Mouse (Mus musculus): Measurements from ENCODE around the gene Camk2b. TPM values are rescaled to one million over a fixed set of nuclear protein-coding genes. Genes with fewer than 3 reads are reported as not detected.
A peak's percentile ranks its signal among the peaks of the same experiment; 100 is the strongest.
"Not testable (repeated sequence)": the region's sequence is repeated elsewhere in the genome, so short reads cannot be mapped to it uniquely, and the experiment has no call there.

Camk2b gene
- 113 and 140 TPM in 2 replicates for polyA plus RNA-seq (2015; fragmentation: Nextera tagmentation; extraction: Ambion mirVana)

DNA sequence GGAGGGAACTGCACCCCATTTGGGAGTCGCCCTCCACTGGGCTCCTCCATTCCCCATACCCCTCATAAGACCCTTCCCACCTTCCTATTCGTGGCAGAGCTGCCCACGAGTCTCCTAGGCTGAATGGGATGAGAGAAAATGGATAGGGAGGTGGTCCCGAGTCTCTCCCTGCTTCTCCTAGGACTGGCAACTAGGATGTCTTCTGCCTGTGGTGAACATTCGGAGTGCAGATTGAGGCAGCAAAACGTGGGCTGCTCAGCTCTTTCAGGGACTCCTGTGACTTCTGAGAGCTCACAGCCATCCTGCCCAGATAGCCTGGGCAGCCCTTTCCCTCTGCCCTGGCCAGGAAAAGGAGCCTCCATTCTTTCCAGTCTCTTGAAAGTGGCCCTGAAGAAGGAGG lies at the start of gene Camk2b:
Gene Camk2b, minus strand, starts transcription at position 187 of the 400 bp plus-strand sequence.
- H3K9me3 ChIP-seq (replicated peaks), result no peaks in the 10 kb centered on the region
- peak within 1 kb of the TSS; percentile 95 for H3K27ac ChIP-seq (replicated peaks)
- peak within 1 kb of the TSS; percentile 81 for H3K4me2 ChIP-seq
- H3K4me1 ChIP-seq, result peaks cover 45% of the 10 kb centered on the region
- peaks cover 54% of the 10 kb centered on the region for H3K27me3 ChIP-seq (replicated peaks)
- H3K4me3 ChIP-seq (replicated peaks), result peak within 1 kb of the TSS; percentile 85
- WGBS, result 9% methylated on average over 6 of the region's 6 CpGs
- ATAC-seq (ENCODE audit: low FRiP score), result no peak
- no peaks in the 10 kb centered on the region for H3K36me3 ChIP-seq
- peak within 1 kb of the TSS; percentile 87 for H3K9ac ChIP-seq (replicated peaks)

DNA sequence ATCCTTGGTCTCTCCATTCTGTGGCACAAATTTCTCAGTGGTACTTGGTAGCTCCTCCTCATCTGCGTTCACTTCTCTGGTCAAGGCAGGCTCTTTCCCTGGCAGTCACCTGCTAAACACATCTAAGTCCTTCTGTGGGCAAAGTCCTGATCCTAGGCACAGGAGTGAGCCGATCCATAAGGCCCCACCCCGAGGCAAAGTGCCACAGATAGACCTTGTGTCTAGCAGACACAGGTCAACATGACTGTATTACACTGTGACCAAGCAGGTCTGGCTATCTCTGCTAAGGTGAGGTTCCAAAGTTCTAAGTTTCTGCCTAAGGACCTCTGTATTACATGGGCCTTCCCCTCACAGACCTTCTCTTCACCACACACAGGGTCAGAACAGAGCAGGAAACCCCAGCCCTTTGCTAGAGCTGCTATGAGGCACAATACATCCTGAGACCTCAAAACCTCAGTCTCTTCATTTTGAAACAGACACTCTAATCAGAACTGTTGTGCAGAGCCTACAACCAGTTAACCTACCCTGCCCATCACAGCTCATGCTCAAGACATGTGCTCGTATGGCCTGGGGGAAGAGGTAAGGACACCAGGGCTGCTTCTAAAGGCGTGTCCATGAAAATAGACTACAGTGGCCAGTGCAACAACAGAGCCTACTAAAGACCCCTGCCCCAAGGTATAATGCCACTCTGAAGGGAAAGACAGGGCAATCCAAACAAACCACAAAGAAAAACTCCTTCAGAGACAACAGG lies 45.7 kb upstream of the Camk2b start:
- Histone ChIP-seq H3K4me2 (no peak overlapping the region), H3K9me3 (replicated peaks) (no peaks in the 10 kb centered on the region), H3K4me1 (no peaks in the 10 kb centered on the region), H3K27me3 (replicated peaks) (no peaks in the 10 kb centered on the region), H3K36me3 (peaks cover 51% of the 10 kb centered on the region), H3K27ac (replicated peaks) (no peak overlapping the region), H3K9ac (replicated peaks) (no peak overlapping the region), H3K4me3 (replicated peaks) (no peak overlapping the region)
- WGBS, result 96% methylated on average over 5 of the region's 5 CpGs
- ATAC-seq (ENCODE audit: low FRiP score), result no peak

DNA sequence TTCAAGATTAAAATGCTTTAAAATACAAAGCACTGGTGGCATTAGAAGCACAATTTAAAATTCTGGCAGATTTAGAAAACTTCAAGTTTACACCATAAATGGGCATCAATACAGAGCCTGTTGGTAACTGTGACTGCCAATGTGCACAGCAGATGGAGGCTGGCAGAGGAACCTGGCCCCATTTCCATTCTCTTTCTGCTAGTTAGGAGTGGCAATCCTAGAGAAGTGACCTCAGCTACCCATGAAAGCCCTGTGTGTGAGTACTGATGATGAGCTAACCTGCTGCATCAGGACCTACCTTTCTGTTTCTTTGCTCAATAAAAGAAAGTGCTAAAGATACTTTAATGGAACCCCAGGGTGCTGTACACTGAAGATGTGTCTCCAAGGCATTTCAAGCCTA lies 43.8 kb upstream of the Camk2b start:
- Histone ChIP-seq H3K27me3 (replicated peaks) (no peaks in the 10 kb centered on the region), H3K9me3 (replicated peaks) (no peaks in the 10 kb centered on the region), H3K4me3 (replicated peaks) (no peak overlapping the region), H3K4me1 (no peaks in the 10 kb centered on the region), H3K4me2 (no peak overlapping the region), H3K27ac (replicated peaks) (no peak overlapping the region), H3K9ac (replicated peaks) (no peak overlapping the region), H3K36me3 (peaks cover 60% of the 10 kb centered on the region)
- ATAC-seq (ENCODE audit: low FRiP score), result no peak

DNA sequence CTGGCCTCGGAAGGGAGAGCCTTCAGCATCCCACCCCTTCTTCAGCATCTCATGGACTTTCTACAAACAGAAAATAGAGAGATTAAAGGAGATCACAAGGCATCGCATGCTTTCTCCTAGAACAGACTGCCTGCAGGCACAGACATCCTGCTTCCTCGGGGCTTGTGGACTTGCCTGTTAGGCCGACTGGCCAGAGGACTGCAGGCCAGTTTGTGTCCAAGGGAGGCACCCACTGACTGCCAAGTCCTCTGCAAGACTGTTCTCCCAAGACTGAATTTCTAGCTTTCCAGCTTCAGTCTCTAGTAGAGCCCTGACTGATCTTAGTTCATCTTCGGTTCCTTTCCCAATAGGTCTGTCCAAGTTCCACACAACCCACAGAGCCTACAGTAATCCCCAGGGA lies 42.1 kb upstream of the Camk2b start:
- H3K4me2 ChIP-seq, result no peak overlapping the region
- H3K36me3 ChIP-seq, result peaks cover 64% of the 10 kb centered on the region
- 97% methylated on average over 5 of the region's 5 CpGs for WGBS
- H3K27ac ChIP-seq (replicated peaks), result no peak overlapping the region
- H3K9me3 ChIP-seq (replicated peaks), result no peaks in the 10 kb centered on the region
- ATAC-seq (ENCODE audit: low FRiP score), result no peak
- H3K4me1 ChIP-seq, result no peaks in the 10 kb centered on the region
- no peak overlapping the region for H3K4me3 ChIP-seq (replicated peaks)
- no peaks in the 10 kb centered on the region for H3K27me3 ChIP-seq (replicated peaks)
- H3K9ac ChIP-seq (replicated peaks), result no peak overlapping the region

DNA sequence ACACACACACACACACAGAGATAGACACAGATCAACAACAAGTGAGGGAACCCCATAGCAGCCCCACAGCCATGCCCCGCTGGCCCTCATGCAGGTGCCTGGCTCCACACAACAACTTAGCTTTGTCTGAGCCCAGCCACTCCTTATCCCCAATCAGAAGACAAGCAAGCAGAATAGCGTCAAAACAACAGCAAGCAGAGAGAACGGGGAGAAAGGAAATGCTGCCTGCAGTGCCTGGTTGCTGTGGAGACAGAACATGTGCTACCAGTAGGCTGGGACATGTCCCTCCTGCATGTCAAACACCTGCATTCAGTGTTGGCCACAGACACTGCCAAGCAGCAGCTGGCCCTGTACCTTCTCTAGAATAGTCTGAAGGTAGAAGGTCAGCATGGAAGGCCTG lies 41.6 kb upstream of the Camk2b start:
- 70% methylated on average over 3 of the region's 3 CpGs for WGBS
- Histone ChIP-seq H3K9ac (replicated peaks) (no peak overlapping the region), H3K4me2 (no peak overlapping the region), H3K4me3 (replicated peaks) (no peak overlapping the region), H3K9me3 (replicated peaks) (no peaks in the 10 kb centered on the region), H3K27ac (replicated peaks) (no peak overlapping the region), H3K27me3 (replicated peaks) (no peaks in the 10 kb centered on the region), H3K4me1 (no peaks in the 10 kb centered on the region), H3K36me3 (peaks cover 58% of the 10 kb centered on the region)
- no peak for ATAC-seq (ENCODE audit: low FRiP score)

DNA sequence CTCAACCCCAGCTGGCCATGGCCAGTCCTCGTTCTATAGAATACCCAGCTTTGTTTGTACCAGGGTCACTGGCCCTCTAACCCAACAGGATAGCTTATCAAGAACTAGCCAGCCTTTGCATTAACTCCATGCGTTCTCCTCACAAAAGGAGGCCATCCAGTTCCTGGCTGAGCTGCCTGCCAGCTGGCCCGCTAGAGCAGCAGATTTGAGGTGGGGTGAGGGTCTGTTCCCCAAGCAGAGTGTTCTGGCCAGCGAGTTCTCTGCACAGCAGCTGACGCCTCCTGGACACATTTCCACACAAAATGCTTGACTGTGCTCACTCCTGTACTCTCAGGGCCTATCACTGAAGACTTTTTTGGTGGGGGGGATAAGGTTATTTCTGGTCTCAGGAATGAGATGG lies 38.6 kb upstream of the Camk2b start:
- no peak for ATAC-seq (ENCODE audit: low FRiP score)
- no peak overlapping the region for H3K27ac ChIP-seq (replicated peaks)
- H3K4me1 ChIP-seq, result no peaks in the 10 kb centered on the region
- no peak overlapping the region for H3K9ac ChIP-seq (replicated peaks)
- 87% methylated on average over 5 of the region's 5 CpGs for WGBS
- no peak overlapping the region for H3K4me2 ChIP-seq
- H3K36me3 ChIP-seq, result peaks cover 32% of the 10 kb centered on the region
- no peak overlapping the region for H3K4me3 ChIP-seq (replicated peaks)
- H3K27me3 ChIP-seq (replicated peaks), result no peaks in the 10 kb centered on the region
- H3K9me3 ChIP-seq (replicated peaks), result no peaks in the 10 kb centered on the region

DNA sequence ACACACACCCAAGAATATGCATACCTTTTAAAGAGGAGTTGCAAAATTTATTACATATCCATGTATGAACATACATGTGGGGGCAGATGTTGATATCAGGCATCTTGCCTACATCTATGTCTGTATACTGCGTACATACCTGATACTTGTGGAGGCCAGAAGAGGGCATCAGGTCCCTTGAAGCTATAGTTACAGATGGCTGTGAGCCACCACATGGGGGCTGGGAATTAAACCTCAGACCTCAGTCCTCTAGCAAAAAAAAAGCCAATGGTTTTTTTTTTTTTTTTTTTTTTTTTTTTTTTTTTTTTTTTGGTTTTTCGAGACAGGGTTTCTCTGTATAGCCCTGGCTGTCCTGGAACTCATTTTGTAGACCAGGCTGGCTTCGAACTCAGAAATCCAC lies 30.5 kb upstream of the Camk2b start:
- not testable (repeated sequence) for H3K4me3 ChIP-seq (replicated peaks); H3K4me2 ChIP-seq; H3K27me3 ChIP-seq (replicated peaks); H3K4me1 ChIP-seq; H3K27ac ChIP-seq (replicated peaks); H3K9ac ChIP-seq (replicated peaks); H3K36me3 ChIP-seq; H3K9me3 ChIP-seq (replicated peaks); ATAC-seq (ENCODE audit: low FRiP score)
- 94% methylated on average over 2 of the region's 3 CpGs for WGBS

DNA sequence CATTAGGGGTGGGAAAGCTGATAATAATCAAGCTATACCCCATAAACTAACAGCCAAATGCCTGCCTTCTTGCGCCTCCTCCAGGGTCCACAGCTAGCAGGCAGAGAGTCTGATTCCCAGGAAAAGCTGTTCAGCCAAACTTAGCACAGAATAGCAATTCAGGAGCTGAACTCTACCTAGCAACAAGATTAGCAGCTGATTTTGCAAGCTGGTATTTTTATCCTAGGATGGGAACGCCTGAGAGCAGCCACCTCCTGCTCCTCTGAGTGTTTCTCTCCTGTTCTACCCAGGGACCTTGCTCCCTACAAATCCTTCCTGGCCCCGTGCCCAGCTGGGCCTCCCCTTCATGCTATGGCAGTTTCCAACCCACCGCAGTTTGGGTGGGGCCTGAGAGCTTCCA lies 20.8 kb upstream of the Camk2b start:
- ATAC-seq (ENCODE audit: low FRiP score), result no peak
- no peaks in the 10 kb centered on the region for H3K4me1 ChIP-seq
- H3K9me3 ChIP-seq (replicated peaks), result no peaks in the 10 kb centered on the region
- H3K9ac ChIP-seq (replicated peaks), result no peak overlapping the region
- no peak overlapping the region for H3K4me3 ChIP-seq (replicated peaks)
- 0 out of 2 replicates have a peak overlapping the region, but pooled peaks have one; percentile 33 for H3K27ac ChIP-seq (replicated peaks)
- H3K36me3 ChIP-seq, result no peaks in the 10 kb centered on the region
- WGBS, result 69% methylated on average over 4 of the region's 4 CpGs
- no peak overlapping the region for H3K4me2 ChIP-seq
- H3K27me3 ChIP-seq (replicated peaks), result no peaks in the 10 kb centered on the region

DNA sequence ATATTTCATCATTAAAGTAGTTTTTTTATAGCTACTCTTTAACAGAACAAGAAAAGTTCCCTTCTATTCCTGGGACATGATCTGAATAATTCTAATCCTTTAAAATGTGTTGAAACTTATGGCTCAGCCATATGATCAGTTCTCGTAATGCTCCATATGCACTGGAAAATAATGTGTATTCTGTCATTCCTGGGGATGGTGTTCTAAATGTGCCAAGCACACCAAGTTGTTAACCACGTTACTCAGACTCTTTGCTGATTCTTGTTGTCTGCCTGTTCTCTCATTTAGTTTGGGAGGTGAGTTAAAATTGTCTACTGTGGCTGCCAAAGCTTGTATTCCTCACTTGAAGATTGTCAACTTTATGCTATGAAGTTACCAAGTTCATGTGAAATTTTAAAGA lies 12.6 kb upstream of the Camk2b start:
- peaks cover 12% of the 10 kb centered on the region for H3K4me1 ChIP-seq
- no peak overlapping the region for H3K27ac ChIP-seq (replicated peaks)
- H3K4me2 ChIP-seq, result no peak overlapping the region
- 85% methylated on average over 2 of the region's 2 CpGs for WGBS
- H3K9ac ChIP-seq (replicated peaks), result no peak overlapping the region
- H3K9me3 ChIP-seq (replicated peaks), result no peaks in the 10 kb centered on the region
- ATAC-seq (ENCODE audit: low FRiP score), result no peak
- H3K36me3 ChIP-seq, result no peaks in the 10 kb centered on the region
- no peak overlapping the region for H3K4me3 ChIP-seq (replicated peaks)
- H3K27me3 ChIP-seq (replicated peaks), result no peaks in the 10 kb centered on the region

DNA sequence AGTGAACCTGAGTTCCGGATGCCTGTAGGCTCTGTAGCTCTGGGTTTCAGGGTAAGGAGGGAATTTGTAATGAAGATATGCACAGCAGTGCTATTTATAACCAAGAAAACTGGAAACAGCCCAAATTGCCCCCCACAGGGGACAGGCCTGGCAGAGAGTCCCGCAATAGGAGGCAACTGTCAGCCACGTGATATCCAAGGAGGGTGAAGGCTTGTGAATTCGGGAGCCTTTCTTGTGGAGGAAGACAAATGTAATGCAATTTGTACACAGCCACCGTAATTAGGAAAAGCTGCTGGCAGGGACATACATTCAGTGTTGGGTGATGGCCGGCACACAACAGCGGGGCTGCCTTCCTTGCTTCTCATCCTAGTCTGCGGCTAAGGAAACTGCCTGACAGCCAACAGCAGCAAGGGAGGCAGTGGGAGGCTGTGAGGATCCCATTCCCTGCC lies 9.5 kb upstream of the Camk2b start:
- Histone ChIP-seq H3K27me3 (replicated peaks) (peaks cover 5% of the 10 kb centered on the region; the same call in 1 of the 2 replicates), H3K9me3 (replicated peaks) (no peaks in the 10 kb centered on the region), H3K4me2 (0 out of 2 replicates have a peak overlapping the region, but pooled peaks have one; percentile 17), H3K4me1 (peaks cover 12% of the 10 kb centered on the region), H3K4me3 (replicated peaks) (no peak overlapping the region), H3K36me3 (no peaks in the 10 kb centered on the region), H3K27ac (replicated peaks) (peak overlapping the region; percentile 58), H3K9ac (replicated peaks) (no peak overlapping the region)
- ATAC-seq (ENCODE audit: low FRiP score), result peak; percentile 57; the same call in 1 of the 2 replicates
- 52% methylated on average over 8 of the region's 8 CpGs for WGBS

DNA sequence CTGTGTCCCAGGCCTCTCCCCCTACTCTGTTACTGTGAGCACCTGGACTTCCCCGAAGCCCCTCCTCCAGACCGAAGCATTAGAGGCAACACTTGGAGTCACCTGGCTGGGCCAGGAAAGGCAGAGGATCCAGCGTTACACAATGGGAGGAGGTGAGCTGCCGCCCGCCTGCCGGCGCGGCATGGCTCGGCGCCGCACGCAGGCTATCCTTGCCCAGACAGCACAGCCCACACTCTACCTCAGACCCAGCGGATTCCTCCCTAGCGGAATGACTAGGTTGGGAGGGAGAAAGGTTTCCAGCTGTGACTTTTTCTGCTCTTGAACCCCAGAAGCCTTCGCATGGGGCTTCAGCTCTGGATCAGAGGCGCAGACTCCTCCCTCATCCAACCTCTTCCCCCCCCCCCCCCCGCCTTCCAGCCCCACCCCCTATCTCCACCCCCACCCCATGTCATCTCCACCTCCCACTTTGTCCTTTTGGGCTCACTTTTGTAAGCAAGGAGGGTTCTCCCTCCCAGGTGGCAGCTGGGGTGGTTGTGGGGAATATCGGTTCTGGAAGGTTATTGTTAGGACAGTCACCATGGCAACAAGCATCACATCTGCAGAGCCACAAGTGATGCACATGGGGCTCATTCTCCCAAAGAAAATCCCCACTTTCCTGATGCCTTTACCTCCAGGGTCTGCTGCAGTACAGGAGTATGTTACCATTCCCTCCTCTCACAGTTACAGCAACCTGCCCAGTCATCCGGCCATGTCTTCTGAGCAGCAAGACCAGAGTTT lies 2.2 kb upstream of the Camk2b start:
- peaks cover 30% of the 10 kb centered on the region for H3K4me1 ChIP-seq
- 6% methylated on average over 18 of the region's 19 CpGs for WGBS
- no peaks in the 10 kb centered on the region for H3K9me3 ChIP-seq (replicated peaks)
- H3K27ac ChIP-seq (replicated peaks), result no peak overlapping the region; the same call in 1 of the 2 replicates
- peak overlapping the region; percentile 26 for H3K4me3 ChIP-seq (replicated peaks)
- peaks cover 48% of the 10 kb centered on the region for H3K27me3 ChIP-seq (replicated peaks)
- H3K4me2 ChIP-seq, result peak overlapping the region; percentile 51
- no peak overlapping the region; the same call in 1 of the 2 replicates for H3K9ac ChIP-seq (replicated peaks)
- no peaks in the 10 kb centered on the region for H3K36me3 ChIP-seq
- ATAC-seq (ENCODE audit: low FRiP score), result no peak

DNA sequence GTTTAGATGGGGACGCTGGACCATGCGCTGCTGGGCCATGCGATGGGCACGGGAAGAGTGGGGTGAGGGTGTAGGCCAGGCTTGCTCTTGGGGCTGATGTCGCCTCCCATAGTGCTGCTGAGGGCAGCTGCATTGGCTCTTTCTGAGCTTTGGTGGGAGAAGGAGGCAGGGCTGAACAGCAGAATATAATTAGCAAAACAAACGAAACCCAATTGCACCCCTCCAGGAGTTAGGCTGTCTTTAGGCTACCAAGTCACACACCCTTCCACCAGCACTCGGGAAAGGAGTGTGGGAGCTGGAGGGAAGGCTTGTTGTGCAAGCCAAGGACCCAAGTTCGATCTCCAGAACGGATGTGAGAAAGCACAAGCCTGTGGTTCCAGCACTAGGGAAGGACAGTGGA lies 998 bp upstream of the Camk2b start:
- H3K9ac ChIP-seq (replicated peaks), result no peak overlapping the region
- WGBS, result 25% methylated on average over 9 of the region's 9 CpGs
- H3K27me3 ChIP-seq (replicated peaks), result peaks cover 53% of the 10 kb centered on the region
- peaks cover 40% of the 10 kb centered on the region for H3K4me1 ChIP-seq
- H3K27ac ChIP-seq (replicated peaks), result no peak overlapping the region
- no peaks in the 10 kb centered on the region for H3K9me3 ChIP-seq (replicated peaks)
- H3K4me3 ChIP-seq (replicated peaks), result no peak overlapping the region
- no peaks in the 10 kb centered on the region for H3K36me3 ChIP-seq
- no peak overlapping the region for H3K4me2 ChIP-seq
- no peak for ATAC-seq (ENCODE audit: low FRiP score)
